Mouse (Mus musculus): Measurements from ENCODE around the gene Flii.

- TF ChIP-seq GATA1 (IDR thresholded peaks at IDR 0.05; ENCODE audit: borderline replicate concordance, low read length) (no peak), FLI1 (IDR thresholded peaks at IDR 0.05; ENCODE audit: low read length) (no peak)
Measured at GRCm38 (mm10) chr11:60697561-60697960, 29.5 kb downstream of the Flii start.

Data from megakaryocyte, embryonic 14.5 days (primary cell).